Mouse (Mus musculus): ENCODE results near the gene Atg5.

GRCm38 (mm10) chr10:44367043-44367442, 98.9 kb downstream of the Atg5 start:
- TF ChIP-seq POLR2A (IDR thresholded peaks at IDR 0.05; ENCODE audit: low read depth, low read length), result no peak
- no peak for TF ChIP-seq CTCF (IDR thresholded peaks at IDR 0.05; ENCODE audit: borderline replicate concordance, insufficient read depth, low read length)

Data from embryonic fibroblast, embryonic 13.5 days (primary cell).